Mouse (Mus musculus) midbrain, embryonic 15.5 days (tissue): ENCODE results near the gene Eepd1. TPM values are rescaled to one million over a fixed set of nuclear protein-coding genes. Genes with fewer than 3 reads are reported as not detected.

Source experiments
- ATAC-seq: fragments of 200-750 bp; cut with Nextera tagmentation; replicated peaks from 2 replicates; pipeline ENCODE4 v1.8.0; 2017; ENCODE audit warnings: moderate TSS enrichment
- H3K27ac ChIP-seq: fragments of 300-500 bp; sonication (generic); 2 replicates; pipeline ENCODE4 v1.5.1; 2015; ENCODE audit warnings: mild to moderate bottlenecking, inconsistent platforms
- H3K27me3 ChIP-seq: fragments of 300-500 bp; sonication (generic); replicated peaks from 2 replicates; pipeline ENCODE4 v1.6.1; 2015; ENCODE audit warnings: inconsistent platforms
- H3K36me3 ChIP-seq: fragments of 300-500 bp; sonication (generic); replicated peaks from 2 replicates; pipeline ENCODE4 v1.6.1; 2015; ENCODE audit warnings: inconsistent platforms
- H3K4me1 ChIP-seq: fragments of 300-500 bp; sonication (generic); 2 replicates; pipeline ENCODE4 v1.6.1; 2015; ENCODE audit warnings: inconsistent platforms
- H3K4me2 ChIP-seq: fragments of 300-500 bp; sonication (generic); 2 replicates; pipeline ENCODE4 v1.6.1; 2015; ENCODE audit warnings: inconsistent platforms, mild to moderate bottlenecking, moderate library complexity
- H3K4me3 ChIP-seq: fragments of 300-500 bp; sonication (generic); 2 replicates; pipeline ENCODE4 v1.5.1; 2015; ENCODE audit warnings: mild to moderate bottlenecking, inconsistent platforms
- H3K9ac ChIP-seq: fragments of 300-500 bp; sonication (generic); 2 replicates; pipeline ENCODE4 v1.6.1; 2015; ENCODE audit warnings: mild to moderate bottlenecking, inconsistent platforms
- H3K9me3 ChIP-seq: fragments of 300-500 bp; sonication (generic); 2 replicates; pipeline ENCODE4 v1.6.1; 2016; ENCODE audit warnings: inconsistent platforms
- WGBS: fragments of 180-500 bp; shearing (Covaris S2); methylation state at CpG from one replicate; pipeline ENCODE4 v1.1.7; 2015; ENCODE audit warnings: mixed read lengths; 5-methylcytosine and 5-hydroxymethylcytosine counted together
- polyA plus RNA-seq: library from polyadenylated mRNA; unstranded; fragments of >200 nt; fragmentation: Nextera tagmentation; extraction: Ambion mirVana; gene quantifications from 2 replicates; pipeline ENCODE4 v1.2.1, GENCODE M21; 2015

Gene Eepd1
- polyA plus RNA-seq, 1 experiment from 2014 or later, result 9.4 TPM

- no peak overlapping the region for H3K27ac ChIP-seq
- H3K9me3 ChIP-seq, result no peaks in the 10 kb centered on the region
- no peak overlapping the region for H3K4me3 ChIP-seq
- peaks cover 3% of the 10 kb centered on the region for H3K4me1 ChIP-seq
- no peak overlapping the region for H3K4me2 ChIP-seq
- no peaks in the 10 kb centered on the region for H3K27me3 ChIP-seq
- no peak for ATAC-seq
- H3K36me3 ChIP-seq, result no peaks in the 10 kb centered on the region
- H3K9ac ChIP-seq, result no peak overlapping the region
- WGBS, result 90% methylated on average over 5 of the region's 5 CpGs
These were observed 12.6 kb downstream of the Eepd1 start for GRCm38 (mm10) chr9:25493918-25494317.

- Histone ChIP-seq H3K4me3 (no peak overlapping the region), H3K27ac (no peak overlapping the region), H3K9me3 (no peaks in the 10 kb centered on the region), H3K36me3 (no peaks in the 10 kb centered on the region), H3K4me1 (peaks cover 2% of the 10 kb centered on the region), H3K9ac (no peak overlapping the region), H3K4me2 (no peak overlapping the region), H3K27me3 (no peaks in the 10 kb centered on the region)
- 95% methylated on average over 10 of the region's 10 CpGs for WGBS
- no peak for ATAC-seq
These were observed 14.3 kb downstream of the Eepd1 start for GRCm38 (mm10) chr9:25495601-25496000.

- H3K4me3 ChIP-seq, result no peak overlapping the region
- no peak for ATAC-seq
- H3K4me1 ChIP-seq, result no peaks in the 10 kb centered on the region
- no peak overlapping the region for H3K9ac ChIP-seq
- no peaks in the 10 kb centered on the region for H3K9me3 ChIP-seq
- no peaks in the 10 kb centered on the region for H3K27me3 ChIP-seq
- no peak overlapping the region for H3K27ac ChIP-seq
- no peaks in the 10 kb centered on the region for H3K36me3 ChIP-seq
- WGBS, result 86% methylated on average over 4 of the region's 4 CpGs
- H3K4me2 ChIP-seq, result no peak overlapping the region
These were observed 14.8 kb downstream of the Eepd1 start for GRCm38 (mm10) chr9:25496196-25496595.

DNA sequence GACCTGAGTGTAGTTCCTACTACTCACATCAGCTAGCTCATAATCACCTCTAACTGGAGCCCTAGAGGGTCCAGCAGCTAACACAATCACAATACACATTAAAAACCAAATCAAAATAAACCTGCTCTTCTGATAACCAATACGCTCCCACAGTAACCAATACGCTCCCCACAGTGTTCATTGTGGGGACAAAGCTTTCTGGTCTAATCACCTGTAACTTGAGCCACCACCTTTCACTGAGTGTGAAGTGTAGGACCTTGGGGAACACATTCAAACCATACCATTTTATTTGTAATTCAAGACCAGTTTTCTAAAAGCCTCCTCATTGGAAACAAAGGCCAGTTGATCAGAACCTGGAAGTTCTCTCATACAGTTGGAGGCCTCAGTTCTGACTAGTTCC lies 15.4 kb downstream of the Eepd1 start:
- no peaks in the 10 kb centered on the region for H3K9me3 ChIP-seq
- ATAC-seq, result no peak
- no peak overlapping the region for H3K4me2 ChIP-seq
- no peaks in the 10 kb centered on the region for H3K4me1 ChIP-seq
- WGBS, result 96% methylated on average over 2 of the region's 2 CpGs
- H3K36me3 ChIP-seq, result no peaks in the 10 kb centered on the region
- H3K27ac ChIP-seq, result no peak overlapping the region
- no peaks in the 10 kb centered on the region for H3K27me3 ChIP-seq
- H3K9ac ChIP-seq, result no peak overlapping the region
- H3K4me3 ChIP-seq, result no peak overlapping the region

- Histone ChIP-seq H3K4me3 (no peak overlapping the region), H3K36me3 (no peaks in the 10 kb centered on the region), H3K4me1 (no peaks in the 10 kb centered on the region), H3K9me3 (no peaks in the 10 kb centered on the region), H3K4me2 (no peak overlapping the region), H3K27me3 (no peaks in the 10 kb centered on the region), H3K9ac (no peak overlapping the region), H3K27ac (no peak overlapping the region)
- ATAC-seq, result no peak
- WGBS, result 85% methylated on average over 4 of the region's 4 CpGs
These were observed 17.4 kb downstream of the Eepd1 start for GRCm38 (mm10) chr9:25498770-25499169.

- ATAC-seq, result no peak
- no peak overlapping the region for H3K9ac ChIP-seq
- H3K4me1 ChIP-seq, result no peaks in the 10 kb centered on the region
- no peaks in the 10 kb centered on the region for H3K9me3 ChIP-seq
- no peak overlapping the region for H3K4me3 ChIP-seq
- H3K36me3 ChIP-seq, result no peaks in the 10 kb centered on the region
- 70% methylated on average over 3 of the region's 3 CpGs for WGBS
- H3K27ac ChIP-seq, result no peak overlapping the region
- no peak overlapping the region for H3K4me2 ChIP-seq
- no peaks in the 10 kb centered on the region for H3K27me3 ChIP-seq
These were observed 18.0 kb downstream of the Eepd1 start for GRCm38 (mm10) chr9:25499306-25499705.

DNA sequence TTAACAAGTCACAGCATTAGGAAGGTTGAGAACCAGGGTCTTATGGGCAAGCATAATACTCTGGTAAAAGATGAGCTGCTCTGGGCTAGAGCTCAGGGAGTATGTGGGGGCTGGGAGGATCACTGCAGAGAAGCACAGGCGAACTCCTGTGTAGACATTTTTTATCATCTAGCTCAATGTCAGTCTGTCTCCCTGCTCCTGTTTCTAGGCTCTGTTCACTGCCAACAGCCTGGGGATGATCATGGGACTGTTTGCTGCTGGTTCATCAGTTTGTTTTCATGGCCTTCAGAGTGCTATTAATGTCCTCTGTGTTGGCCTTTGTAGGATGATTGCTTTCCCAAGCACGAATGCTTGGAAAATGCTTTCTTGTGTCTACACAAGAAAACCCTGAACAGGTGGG lies 18.7 kb downstream of the Eepd1 start:
- Histone ChIP-seq H3K4me3 (no peak overlapping the region), H3K9ac (no peak overlapping the region), H3K9me3 (no peaks in the 10 kb centered on the region), H3K27ac (no peak overlapping the region), H3K4me1 (0 out of 2 replicates have a peak, but pooled peaks cover 1% of the 10 kb centered on the region), H3K27me3 (no peaks in the 10 kb centered on the region), H3K4me2 (no peak overlapping the region), H3K36me3 (no peaks in the 10 kb centered on the region)
- WGBS, result 92% methylated on average over 2 of the region's 2 CpGs
- ATAC-seq, result no peak

DNA sequence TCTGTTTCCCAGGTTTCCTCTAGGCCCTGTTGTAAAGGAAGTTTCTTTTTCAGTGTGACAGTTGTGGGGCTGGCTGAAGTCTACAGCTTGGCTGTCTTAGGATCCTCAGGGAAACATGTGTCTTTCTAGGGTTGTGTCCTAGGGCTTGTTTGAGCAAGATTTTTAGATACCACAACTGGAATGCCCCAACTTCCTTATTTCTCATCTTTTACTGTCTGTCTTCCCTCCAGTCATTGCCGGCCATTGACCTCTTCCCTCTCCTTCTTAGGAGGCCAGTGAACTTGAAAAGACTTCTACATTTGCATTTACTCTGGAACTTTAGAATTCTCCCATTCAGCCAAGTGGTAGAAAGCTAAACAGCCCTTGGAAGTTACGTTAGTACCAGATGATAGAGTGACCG lies 27.5 kb downstream of the Eepd1 start:
- no peak for ATAC-seq
- Histone ChIP-seq H3K9ac (no peak overlapping the region), H3K4me2 (no peak overlapping the region), H3K9me3 (no peaks in the 10 kb centered on the region), H3K36me3 (no peaks in the 10 kb centered on the region), H3K4me1 (0 out of 2 replicates have a peak, but pooled peaks cover 3% of the 10 kb centered on the region), H3K27ac (no peak overlapping the region), H3K4me3 (no peak overlapping the region), H3K27me3 (no peaks in the 10 kb centered on the region)
- WGBS, result 86% methylated on average over 3 of the region's 3 CpGs

DNA sequence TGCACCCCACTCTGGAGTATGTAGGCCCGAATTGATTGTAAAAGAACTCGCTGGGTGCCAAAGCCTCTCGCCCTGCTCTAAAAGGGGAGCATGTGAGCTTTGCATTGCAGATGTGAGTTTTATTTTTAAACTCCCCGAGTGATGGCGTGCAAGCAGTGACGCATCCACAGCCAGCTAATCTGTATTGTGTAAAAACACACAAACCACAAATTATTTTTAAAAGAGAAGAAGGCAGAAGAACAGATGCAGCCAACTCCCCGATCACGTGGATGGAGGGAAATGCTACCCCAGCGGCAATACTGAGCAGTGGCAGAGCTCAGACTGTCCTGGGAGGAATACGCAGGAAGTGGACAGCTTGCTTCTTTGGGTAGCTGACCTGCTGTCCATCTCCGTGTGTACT lies 29.2 kb downstream of the Eepd1 start:
- 88% methylated on average over 11 of the region's 11 CpGs for WGBS
- Histone ChIP-seq H3K4me2 (no peak overlapping the region), H3K36me3 (no peaks in the 10 kb centered on the region), H3K4me1 (no peaks in the 10 kb centered on the region), H3K9ac (no peak overlapping the region), H3K27ac (no peak overlapping the region), H3K27me3 (no peaks in the 10 kb centered on the region), H3K4me3 (no peak overlapping the region), H3K9me3 (no peaks in the 10 kb centered on the region)
- no peak for ATAC-seq

DNA sequence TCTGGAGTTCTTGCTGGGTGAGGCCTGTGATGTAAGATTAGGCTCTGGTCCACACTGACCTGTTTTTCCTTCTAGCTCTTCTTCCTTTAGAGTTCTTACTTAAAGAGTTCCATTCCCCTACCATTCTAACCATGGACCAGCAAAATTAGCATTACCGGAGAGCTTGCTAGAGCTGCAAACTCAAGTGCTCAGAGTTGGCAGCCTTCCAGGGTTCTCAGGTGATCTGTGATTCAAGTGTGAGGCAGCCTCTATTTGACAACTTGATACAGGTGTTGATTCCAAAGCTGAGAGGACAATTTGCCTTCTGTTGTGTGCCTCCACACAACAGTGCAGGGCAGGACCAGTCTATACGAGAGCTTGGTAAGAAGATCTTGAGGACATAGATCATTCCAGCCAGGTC lies 31.7 kb downstream of the Eepd1 start:
- H3K36me3 ChIP-seq, result no peaks in the 10 kb centered on the region

DNA sequence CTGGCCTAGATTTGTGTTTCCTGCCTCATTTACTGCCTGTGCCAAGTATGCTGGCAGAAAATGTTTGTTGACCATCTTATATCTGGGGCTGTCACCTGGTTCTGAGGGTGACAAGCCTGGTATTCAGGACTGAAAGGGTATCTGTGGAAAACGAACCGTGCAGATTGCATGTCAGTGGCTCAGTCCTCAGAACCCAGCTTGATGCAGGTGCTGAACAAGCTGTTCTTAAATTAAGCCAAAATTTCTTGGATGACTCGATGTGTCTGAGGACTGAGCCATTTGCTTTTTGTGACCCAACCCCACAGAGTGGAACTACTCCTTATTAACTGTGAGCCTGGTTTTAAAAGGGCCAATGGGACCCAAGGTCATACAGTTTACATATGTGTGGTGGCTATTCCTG lies 32.2 kb downstream of the Eepd1 start:
- no peak for ATAC-seq
- Histone ChIP-seq H3K4me2 (no peak overlapping the region), H3K4me3 (no peak overlapping the region), H3K9ac (no peak overlapping the region), H3K4me1 (0 out of 2 replicates have a peak, but pooled peaks cover 2% of the 10 kb centered on the region), H3K27ac (no peak overlapping the region), H3K9me3 (no peaks in the 10 kb centered on the region), H3K27me3 (no peaks in the 10 kb centered on the region), H3K36me3 (no peaks in the 10 kb centered on the region)
- WGBS, result 90% methylated on average over 3 of the region's 3 CpGs

More for the DNA sequence above, 31.7 kb downstream of the Eepd1 start:
- Histone ChIP-seq H3K4me2 (no peak overlapping the region), H3K4me3 (no peak overlapping the region), H3K4me1 (0 out of 2 replicates have a peak, but pooled peaks cover 2% of the 10 kb centered on the region), H3K9ac (no peak overlapping the region), H3K27ac (no peak overlapping the region), H3K9me3 (no peaks in the 10 kb centered on the region), H3K27me3 (no peaks in the 10 kb centered on the region)
- WGBS, result 76% methylated on average over 2 of the region's 2 CpGs
- ATAC-seq, result no peak

GRCm38 (mm10) chr9:25516640-25517039 lies 35.3 kb downstream of the Eepd1 start:
- no peaks in the 10 kb centered on the region for H3K9me3 ChIP-seq
- WGBS, result 87% methylated on average over 7 of the region's 7 CpGs
- H3K4me3 ChIP-seq, result no peak overlapping the region
- ATAC-seq, result no peak
- no peak overlapping the region for H3K9ac ChIP-seq
- H3K36me3 ChIP-seq, result no peaks in the 10 kb centered on the region
- H3K4me1 ChIP-seq, result peaks cover 11% of the 10 kb centered on the region; the same call in 1 of the 2 replicates
- H3K27me3 ChIP-seq, result no peaks in the 10 kb centered on the region
- H3K27ac ChIP-seq, result no peak overlapping the region
- no peak overlapping the region for H3K4me2 ChIP-seq

GRCm38 (mm10) chr9:25517982-25518381 lies 36.6 kb downstream of the Eepd1 start:
- H3K36me3 ChIP-seq, result no peaks in the 10 kb centered on the region
- H3K4me1 ChIP-seq, result peaks cover 11% of the 10 kb centered on the region; the same call in 1 of the 2 replicates
- no peaks in the 10 kb centered on the region for H3K9me3 ChIP-seq
- WGBS, result 30% methylated on average over 4 of the region's 4 CpGs
- no peak overlapping the region for H3K9ac ChIP-seq
- H3K4me2 ChIP-seq, result no peak overlapping the region
- no peak overlapping the region for H3K4me3 ChIP-seq
- no peak for ATAC-seq
- no peak overlapping the region for H3K27ac ChIP-seq
- H3K27me3 ChIP-seq, result no peaks in the 10 kb centered on the region
